Mouse (Mus musculus) lung, postnatal 0 days (tissue): Measurements from ENCODE around the gene Gm21987. TPM values are rescaled to one million over a fixed set of nuclear protein-coding genes. Genes with fewer than 3 reads are reported as not detected.

Experiments used
- ATAC-seq: fragments of 200-750 bp; cut with Nextera tagmentation; 2 replicates; pipeline ENCODE4 v1.8.0; 2017; ENCODE audit warnings: moderate library complexity
- DNase-seq: peaks from one replicate; pipeline ENCODE4 v3.0.0-alpha.2; 2016; ENCODE audit warnings: low spot score
- H3K27ac ChIP-seq: fragments of 300-500 bp; sonication (generic); 2 replicates; pipeline ENCODE4 v1.5.1; 2014; ENCODE audit warnings: antibody characterized with exemption, mild to moderate bottlenecking, low read length, mixed read lengths
- H3K27me3 ChIP-seq: fragments of 300-500 bp; sonication (generic); replicated peaks from 2 replicates; pipeline ENCODE4 v1.6.1; 2014; ENCODE audit warnings: low read length, mixed read lengths; ENCODE audit not compliant: insufficient read depth
- H3K36me3 ChIP-seq: fragments of 300-500 bp; sonication (generic); 2 replicates; pipeline ENCODE4 v1.6.1; 2014; ENCODE audit warnings: low read length, mixed read lengths; ENCODE audit not compliant: insufficient read depth
- H3K4me1 ChIP-seq: fragments of 300-500 bp; sonication (generic); 2 replicates; pipeline ENCODE4 v1.6.1; 2014; ENCODE audit warnings: antibody characterized with exemption, low read depth, low read length, mixed read lengths; ENCODE audit not compliant: insufficient read depth
- H3K4me2 ChIP-seq: fragments of 300-500 bp; sonication (generic); replicated peaks from 2 replicates; pipeline ENCODE4 v1.6.1; 2014; ENCODE audit warnings: low read depth, mild to moderate bottlenecking, low read length, moderate library complexity, mixed read lengths
- H3K4me3 ChIP-seq: fragments of 300-500 bp; sonication (generic); 2 replicates; pipeline ENCODE4 v1.5.1; 2014; ENCODE audit warnings: low read depth, low read length
- H3K9ac ChIP-seq: fragments of 300-500 bp; sonication (generic); replicated peaks from 2 replicates; pipeline ENCODE4 v1.6.1; 2014; ENCODE audit warnings: low read depth, mild to moderate bottlenecking
- H3K9me3 ChIP-seq: fragments of 300-500 bp; sonication (generic); 2 replicates; pipeline ENCODE4 v1.6.1; 2016; ENCODE audit warnings: low read length, mixed read lengths
- CTCF ChIP-seq: IDR thresholded peaks from 2 replicates; pipeline ENCODE4 v1.5.1; 2016; ENCODE audit warnings: antibody characterized with exemption, mild to moderate bottlenecking
- EP300 ChIP-seq: IDR thresholded peaks from 2 replicates; pipeline ENCODE4 v1.6.1; 2016; ENCODE audit warnings: antibody characterized with exemption, mild to moderate bottlenecking, control low read depth
- WGBS: fragments of 180-500 bp; shearing (Covaris S2); extraction: QIAGEN DNeasy Blood & Tissue Kit; methylation state at CpG from one replicate; pipeline ENCODE4 v1.1.7; 2014; 5-methylcytosine and 5-hydroxymethylcytosine counted together
- polyA plus RNA-seq: library from polyadenylated mRNA; unstranded; fragments of >200 nt; fragmentation: Nextera tagmentation; extraction: Ambion mirVana; gene quantifications from 2 replicates; pipeline ENCODE4 v1.2.1, GENCODE M21; 2015

Gene Gm21987
- polyA plus RNA-seq, 1 experiment from 2014 or later: not detected

DNA sequence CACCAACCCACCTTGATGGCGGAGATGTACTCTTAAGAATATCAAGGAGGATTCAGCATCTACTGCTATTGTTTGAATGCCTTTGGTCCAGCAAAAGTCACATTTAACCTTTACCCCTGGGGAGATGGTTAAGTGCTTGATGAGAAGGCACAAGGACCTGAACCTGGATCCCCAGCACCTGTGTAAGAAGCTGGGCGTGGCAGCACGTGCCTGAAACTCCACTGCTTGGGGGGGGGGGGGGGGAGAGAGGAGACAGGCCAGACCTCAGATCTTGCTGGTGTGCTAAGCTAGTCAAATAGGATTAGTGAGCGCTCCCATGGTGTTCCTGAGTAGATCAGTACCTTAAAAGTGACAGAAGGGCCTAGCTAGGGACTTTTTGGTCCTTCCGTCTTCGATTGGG is 54.6 kb downstream of the Gm21987 start:
- H3K9me3 ChIP-seq: no peaks in the 10 kb centered on the region
- ATAC-seq (no peak), DNase-seq (no peak)
- no peak overlapping the region for H3K27ac ChIP-seq
- H3K36me3 ChIP-seq: no peaks in the 10 kb centered on the region
- peaks cover 7% of the 10 kb centered on the region; the same call in 1 of the 2 replicates for H3K4me1 ChIP-seq
- no peak overlapping the region for H3K4me3 ChIP-seq
- TF ChIP-seq EP300 (no peak), CTCF (no peak)
- H3K4me2 ChIP-seq: no peak overlapping the region
- H3K9ac ChIP-seq: no peak overlapping the region
- WGBS: 86% methylated on average over 5 of the region's 6 CpGs
- no peaks in the 10 kb centered on the region for H3K27me3 ChIP-seq

DNA sequence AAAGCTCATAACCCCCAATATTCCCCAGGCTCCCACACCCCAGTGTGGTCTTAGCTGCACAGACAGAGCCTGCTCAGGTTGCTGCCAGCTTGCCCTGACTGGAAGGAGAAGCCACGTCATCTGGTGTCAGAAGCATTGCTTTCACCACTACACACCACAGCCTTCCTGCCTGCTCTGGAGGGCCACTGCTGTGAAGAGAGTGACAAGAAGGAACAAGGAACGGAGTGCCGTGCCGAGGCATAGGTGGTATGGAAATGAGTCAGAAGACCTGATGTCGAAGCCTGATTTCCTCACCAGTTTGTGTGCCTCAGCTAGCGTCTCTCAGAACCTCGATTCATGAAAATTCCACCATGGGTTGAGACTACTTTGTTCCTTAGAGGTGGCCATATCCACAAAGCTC is 56.8 kb downstream of the Gm21987 start:
- TF ChIP-seq EP300 (no peak), CTCF (no peak)
- Histone ChIP-seq H3K4me2 (no peak overlapping the region), H3K4me1 (peaks cover 7% of the 10 kb centered on the region; the same call in 1 of the 2 replicates), H3K36me3 (no peaks in the 10 kb centered on the region), H3K27me3 (no peaks in the 10 kb centered on the region), H3K4me3 (no peak overlapping the region), H3K9ac (no peak overlapping the region), H3K9me3 (no peaks in the 10 kb centered on the region), H3K27ac (no peak overlapping the region)
- no peak for ATAC-seq
- WGBS: 88% methylated on average over 7 of the region's 7 CpGs
- DNase-seq: peak; percentile 13

DNA sequence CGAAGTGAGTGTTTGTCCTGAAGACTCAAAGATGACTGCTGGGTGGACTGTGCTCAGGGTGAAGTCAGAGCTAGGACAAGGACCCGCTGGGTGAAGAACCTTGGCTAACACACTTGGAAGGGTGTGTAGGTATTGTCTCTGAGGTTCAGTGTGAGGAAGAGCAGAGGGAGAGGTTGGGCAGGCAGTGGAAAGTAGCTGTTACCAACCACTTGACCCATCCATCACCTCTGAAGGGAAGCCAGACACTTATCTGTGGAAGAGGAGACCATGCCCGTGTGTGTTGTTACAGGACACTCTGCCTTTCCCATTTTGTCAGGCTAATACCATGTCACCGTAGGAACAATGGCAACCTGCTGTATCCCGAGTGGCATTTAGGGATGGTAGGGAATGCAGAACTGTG is 59.5 kb downstream of the Gm21987 start:
- H3K27ac ChIP-seq: no peak overlapping the region
- DNase-seq (no peak), ATAC-seq (no peak)
- 62% methylated on average over 5 of the region's 5 CpGs for WGBS
- no peaks in the 10 kb centered on the region for H3K4me1 ChIP-seq
- H3K27me3 ChIP-seq: no peaks in the 10 kb centered on the region
- H3K36me3 ChIP-seq: no peaks in the 10 kb centered on the region
- H3K9me3 ChIP-seq: no peaks in the 10 kb centered on the region
- no peak overlapping the region for H3K9ac ChIP-seq
- H3K4me2 ChIP-seq: no peak overlapping the region
- H3K4me3 ChIP-seq: no peak overlapping the region
- TF ChIP-seq EP300: no peak
- TF ChIP-seq CTCF: no peak

DNA sequence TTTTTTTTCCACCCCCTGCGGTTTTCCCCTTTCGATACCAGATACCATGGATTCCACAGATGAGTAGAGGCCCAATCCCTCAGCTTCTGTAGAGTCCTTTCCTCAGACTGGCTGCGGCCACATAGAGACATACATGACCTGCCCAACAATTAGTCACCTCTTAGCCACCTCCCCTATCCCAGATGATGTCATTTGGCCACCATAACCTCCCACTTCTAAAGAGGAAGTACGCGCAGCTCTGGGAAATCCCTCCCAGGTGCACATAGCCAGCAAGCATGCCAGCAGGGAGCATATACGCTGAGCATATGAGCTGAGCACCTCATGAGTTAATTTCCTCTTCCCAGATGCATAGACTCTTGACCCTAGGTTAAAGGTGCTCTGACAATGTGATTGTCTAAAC is 59.9 kb downstream of the Gm21987 start:
- H3K4me1 ChIP-seq: no peaks in the 10 kb centered on the region
- 69% methylated on average over 6 of the region's 6 CpGs for WGBS
- no peaks in the 10 kb centered on the region for H3K27me3 ChIP-seq
- no peak overlapping the region for H3K4me3 ChIP-seq
- no peak for ATAC-seq
- H3K36me3 ChIP-seq: no peaks in the 10 kb centered on the region
- H3K4me2 ChIP-seq: no peak overlapping the region
- no peak overlapping the region for H3K27ac ChIP-seq
- TF ChIP-seq CTCF (no peak), EP300 (no peak)
- no peak for DNase-seq
- no peaks in the 10 kb centered on the region for H3K9me3 ChIP-seq
- H3K9ac ChIP-seq: no peak overlapping the region

DNA sequence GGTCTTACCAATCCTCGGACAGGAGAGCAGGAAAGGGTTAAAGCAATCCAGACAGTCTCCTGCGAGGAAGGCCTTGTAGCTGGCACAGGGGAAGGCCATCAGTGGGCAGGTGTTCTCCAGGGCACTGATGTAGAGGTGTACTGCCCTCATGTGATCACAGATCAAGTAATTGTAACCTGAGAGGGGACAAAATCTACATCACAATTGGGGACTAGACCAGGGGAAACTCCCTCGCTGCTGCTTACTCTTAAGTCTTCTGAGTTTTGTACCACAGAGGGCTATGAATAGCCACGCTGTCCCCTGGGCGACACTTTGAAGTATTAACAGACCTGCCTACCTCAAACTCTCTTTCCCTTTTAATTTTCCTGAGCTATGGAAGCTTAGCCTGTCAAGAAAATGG is 60.7 kb downstream of the Gm21987 start:
- Histone ChIP-seq H3K4me2 (no peak overlapping the region), H3K27ac (no peak overlapping the region), H3K4me1 (no peaks in the 10 kb centered on the region), H3K9me3 (no peaks in the 10 kb centered on the region), H3K27me3 (no peaks in the 10 kb centered on the region), H3K9ac (no peak overlapping the region), H3K36me3 (no peaks in the 10 kb centered on the region), H3K4me3 (no peak overlapping the region)
- ATAC-seq (no peak), DNase-seq (no peak)
- 48% methylated on average over 5 of the region's 5 CpGs for WGBS
- TF ChIP-seq CTCF (no peak), EP300 (no peak)

GRCm38 (mm10) chr16:38408416-38408815 is 61.6 kb downstream of the Gm21987 start:
- H3K4me2 ChIP-seq: no peak overlapping the region
- no peaks in the 10 kb centered on the region for H3K4me1 ChIP-seq
- H3K9me3 ChIP-seq: no peaks in the 10 kb centered on the region
- no peak overlapping the region for H3K4me3 ChIP-seq
- no peak for DNase-seq
- no peak for ATAC-seq
- WGBS: 95% methylated on average over 8 of the region's 8 CpGs
- no peak overlapping the region for H3K9ac ChIP-seq
- no peaks in the 10 kb centered on the region for H3K36me3 ChIP-seq
- H3K27ac ChIP-seq: no peak overlapping the region
- TF ChIP-seq CTCF: no peak
- TF ChIP-seq EP300: no peak
- H3K27me3 ChIP-seq: no peaks in the 10 kb centered on the region

Other genes starting within 250 kb of the Gm21987 start
- gene Nr1i2, start 52.2 kb upstream of the Gm21987 start, polyA plus RNA-seq: 0.05 and 0.10 TPM in 2 replicates
- gene Maats1, start 4.9 kb upstream of the Gm21987 start, polyA plus RNA-seq: 2.6 and 3.7 TPM in 2 replicates
- 205 and 218 TPM in 2 replicates for gene Cox17, start within 50 bp of the Gm21987 start, polyA plus RNA-seq
- gene Popdc2, start 15.2 kb downstream of the Gm21987 start, polyA plus RNA-seq: 4.7 and 6.5 TPM in 2 replicates
- 1.2 and 1.6 TPM in 2 replicates for gene Pla1a, start 86.1 kb downstream of the Gm21987 start, polyA plus RNA-seq
- gene Adprh, start 105.7 kb downstream of the Gm21987 start, polyA plus RNA-seq: 54.9 and 59.9 TPM in 2 replicates
- 0.14 and 0.25 TPM in 2 replicates for gene Cd80, start 108.5 kb downstream of the Gm21987 start, polyA plus RNA-seq
- gene Timmdc1, start 175.6 kb downstream of the Gm21987 start, polyA plus RNA-seq: 16.7 and 17.6 TPM in 2 replicates
- 19.4 and 22.4 TPM in 2 replicates for gene Poglut1, start 203.2 kb downstream of the Gm21987 start, polyA plus RNA-seq
- gene Tmem39a, start 211.7 kb downstream of the Gm21987 start, polyA plus RNA-seq: 45.2 and 45.9 TPM in 2 replicates